Mouse (Mus musculus) heart, adult 2 months (tissue): ENCODE measurements at regions not wholly inside any gene's neighbourhood (a gene's known extent, or its start where the extent isn't known, plus 50 kb on each side); places are given as distances from the start of the nearest gene placed in this dataset.
A peak's percentile ranks its signal among the peaks of the same experiment; 100 is the strongest.

Experiments used
- DNase-seq, 2 experiments: peaks; one replicate each; pipeline ENCODE4 v3.0.0; 2021
- H3K27ac ChIP-seq: fragments of 200-600 bp; 2 replicates; pipeline ENCODE4 v1.8.1; 2022
- H3K27me3 ChIP-seq: fragments of 200-500 bp; 2 replicates; pipeline ENCODE4 v1.6.1; 2012; ENCODE audit warnings: mild to moderate bottlenecking, low read length, inconsistent platforms, mixed read lengths; ENCODE audit not compliant: control insufficient read depth, insufficient read depth
- H3K36me3 ChIP-seq: fragments of 200-500 bp; 2 replicates; pipeline ENCODE4 v1.6.1; 2012; ENCODE audit warnings: low read length, inconsistent platforms; ENCODE audit not compliant: control insufficient read depth, insufficient read depth
- H3K4me1 ChIP-seq: fragments of 200-500 bp; 2 replicates; pipeline ENCODE4 v1.6.1; 2011; ENCODE audit warnings: low read length; ENCODE audit not compliant: control insufficient read depth, insufficient read depth
- H3K4me3 ChIP-seq: fragments of 200-600 bp; 2 replicates; pipeline ENCODE4 v1.8.1; 2022
- H3K79me2 ChIP-seq: fragments of 200-500 bp; replicated peaks from 2 replicates; pipeline ENCODE4 v1.6.1; 2012; ENCODE audit warnings: mild to moderate bottlenecking, inconsistent platforms, low read length, moderate library complexity, mixed read lengths; ENCODE audit not compliant: control insufficient read depth, insufficient read depth
- H3K9ac ChIP-seq: fragments of 200-500 bp; 2 replicates; pipeline ENCODE4 v1.6.1; 2012; ENCODE audit warnings: low read depth, mild to moderate bottlenecking, control low read depth, inconsistent platforms, low read length, mixed read lengths
- CTCF ChIP-seq: fragments of 200-600 bp; IDR thresholded peaks from 2 replicates; pipeline ENCODE4 v1.8.1; 2022; ENCODE audit warnings: antibody characterized with exemption, mild to moderate bottlenecking, moderate library complexity
- EP300 ChIP-seq: fragments of 200-500 bp; IDR thresholded peaks from 2 replicates; pipeline ENCODE4 v1.6.1; 2011; ENCODE audit warnings: low read depth, low read length, control low read depth; ENCODE audit not compliant: insufficient read depth
- POLR2A ChIP-seq: fragments of 200-500 bp; IDR thresholded peaks from 2 replicates; pipeline ENCODE4 v1.6.1; 2011; ENCODE audit warnings: mild to moderate bottlenecking, low read depth, low read length, control low read depth; ENCODE audit not compliant: insufficient read depth
- WGBS: fragments of 180-500 bp; shearing (Covaris S2); methylation state at CpG from one replicate; pipeline ENCODE4 v1.1.7; 2018; 5-methylcytosine and 5-hydroxymethylcytosine counted together
- intact Hi-C: fragments of 180-260 bp; cut with DNase I; formaldehyde crosslinking; loops from one replicate; pipeline ENCODE4 v1.15.1; 2025

- no peak overlapping the region for H3K9ac ChIP-seq
Measured at GRCm38 (mm10) chr12:16169781-16170535, 353.2 kb upstream of the Trib2 start.

GRCm38 (mm10) chr12:16167793-16168343 is 351.1 kb upstream of the Trib2 start:
- DNase-seq = no peak
- Histone ChIP-seq H3K27ac (no peak overlapping the region), H3K9ac (no peak overlapping the region), H3K36me3 (no peaks in the 10 kb centered on the region), H3K4me1 (no peaks in the 10 kb centered on the region; the same call in 1 of the 2 replicates), H3K27me3 (no peaks in the 10 kb centered on the region), H3K79me2 (no peaks in the 10 kb centered on the region), H3K4me3 (no peak overlapping the region)
- intact Hi-C loops = no loop called here
- TF ChIP-seq POLR2A (no peak), CTCF (no peak), EP300 (no peak)
- WGBS = 72% methylated on average over 7 of the region's 7 CpGs

More at GRCm38 (mm10) chr12:16169781-16170535, 353.2 kb upstream of the Trib2 start:
- intact Hi-C loops = no loop called here
- no peak for DNase-seq
- Histone ChIP-seq H3K79me2 (no peaks in the 10 kb centered on the region), H3K27ac (no peak overlapping the region), H3K4me3 (no peak overlapping the region), H3K4me1 (no peaks in the 10 kb centered on the region; the same call in 1 of the 2 replicates), H3K27me3 (no peaks in the 10 kb centered on the region), H3K36me3 (no peaks in the 10 kb centered on the region)
- 52% methylated on average over 7 of the region's 7 CpGs for whole genome bisulfite sequencing
- TF ChIP-seq CTCF (no peak), EP300 (no peak), POLR2A (no peak)

- TF ChIP-seq EP300 (no peak), POLR2A (no peak), CTCF (no peak)
- no peaks in the 10 kb centered on the region for H3K36me3 ChIP-seq
- H3K4me3 ChIP-seq = no peak overlapping the region
- no peaks in the 10 kb centered on the region for H3K4me1 ChIP-seq
- H3K79me2 ChIP-seq = no peaks in the 10 kb centered on the region
- no peak for DNase-seq
- no peak overlapping the region for H3K27ac ChIP-seq
- H3K9ac ChIP-seq = no peak overlapping the region
- no peaks in the 10 kb centered on the region for H3K27me3 ChIP-seq
- intact Hi-C loops = no loop called here
- 71% methylated on average over 4 of the region's 4 CpGs for WGBS
Measured at GRCm38 (mm10) chr12:16165126-16165525, 348.4 kb upstream of the Trib2 start.

- no peak for TF ChIP-seq EP300
- TF ChIP-seq POLR2A = no peak
- no peak for TF ChIP-seq CTCF
- Histone ChIP-seq H3K4me1 (peaks cover 1% of the 10 kb centered on the region), H3K36me3 (peaks cover 2% of the 10 kb centered on the region), H3K79me2 (no peaks in the 10 kb centered on the region), H3K4me3 (no peak overlapping the region), H3K27me3 (no peaks in the 10 kb centered on the region), H3K9ac (no peak overlapping the region), H3K27ac (no peak overlapping the region)
- DNase-seq = no peak
- 77% methylated on average over 4 of the region's 4 CpGs for WGBS
- intact Hi-C loops = no loop called here
Measured at GRCm38 (mm10) chr12:16161947-16162346, 345.2 kb upstream of the Trib2 start.

DNA sequence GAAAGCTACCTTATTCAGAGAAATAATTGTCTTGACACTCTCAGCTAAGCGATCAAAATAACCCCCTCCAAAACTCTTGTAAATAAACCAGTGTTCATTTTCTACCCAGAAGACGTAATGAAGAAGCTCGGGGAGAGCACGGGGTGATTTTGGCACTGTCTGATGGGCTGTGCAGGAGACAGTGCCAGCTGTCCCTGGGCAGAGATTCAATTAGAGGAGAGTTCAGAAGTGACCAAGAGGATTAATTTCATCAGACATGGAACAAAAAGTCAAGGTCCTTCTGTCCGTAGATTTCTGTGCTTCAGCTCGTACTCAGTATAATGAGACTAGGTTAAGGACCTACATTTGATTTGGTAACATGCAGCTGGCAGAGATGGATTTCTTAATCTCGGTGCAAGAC is 341.2 kb upstream of the Trib2 start:
- WGBS = 55% methylated on average over 7 of the region's 7 CpGs
- H3K4me1 ChIP-seq = peaks cover 1% of the 10 kb centered on the region
- peak overlapping the region; percentile 74 for H3K27ac ChIP-seq
- no peaks in the 10 kb centered on the region for H3K79me2 ChIP-seq
- TF ChIP-seq POLR2A (no peak), EP300 (peak; percentile 70; the same call in 1 of the 2 replicates)
- peak in 1 of 2 experiments; percentile 67 for DNase-seq
- H3K27me3 ChIP-seq = no peaks in the 10 kb centered on the region
- H3K36me3 ChIP-seq = peaks cover 2% of the 10 kb centered on the region
- H3K9ac ChIP-seq = no peak overlapping the region
- H3K4me3 ChIP-seq = no peak overlapping the region
- intact Hi-C loops = no loop called here
